Mouse (Mus musculus) lung, postnatal 36 days (tissue): ENCODE results near the gene Ugt1a10.

Experiments
- DNase-seq: peaks from one replicate; pipeline ENCODE4 v3.0.0; 2022; ENCODE audit warnings: mixed read lengths

Ugt1a10 gene

DNA sequence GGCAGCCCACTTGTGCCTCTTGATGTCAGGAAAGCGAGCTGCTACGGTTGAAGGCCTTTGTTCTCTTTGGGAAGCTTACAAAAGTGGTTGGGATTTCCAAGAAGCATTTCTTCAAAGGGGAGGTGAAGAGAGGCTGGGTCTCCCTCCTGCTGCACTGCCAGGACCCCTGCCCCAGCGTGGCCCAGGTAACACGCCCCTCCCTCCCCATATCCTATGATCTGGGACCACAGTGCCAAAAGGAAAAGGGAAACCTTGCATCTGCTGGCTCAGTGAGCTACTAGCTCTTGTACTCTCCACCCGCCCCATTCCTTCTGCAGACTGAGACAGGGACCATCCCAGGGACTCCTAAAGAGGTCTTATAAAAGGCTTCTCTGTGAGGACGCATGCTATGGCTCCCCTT is 202.5 kb downstream of the Ugt1a10 start:
- no peak for DNase-seq

DNA sequence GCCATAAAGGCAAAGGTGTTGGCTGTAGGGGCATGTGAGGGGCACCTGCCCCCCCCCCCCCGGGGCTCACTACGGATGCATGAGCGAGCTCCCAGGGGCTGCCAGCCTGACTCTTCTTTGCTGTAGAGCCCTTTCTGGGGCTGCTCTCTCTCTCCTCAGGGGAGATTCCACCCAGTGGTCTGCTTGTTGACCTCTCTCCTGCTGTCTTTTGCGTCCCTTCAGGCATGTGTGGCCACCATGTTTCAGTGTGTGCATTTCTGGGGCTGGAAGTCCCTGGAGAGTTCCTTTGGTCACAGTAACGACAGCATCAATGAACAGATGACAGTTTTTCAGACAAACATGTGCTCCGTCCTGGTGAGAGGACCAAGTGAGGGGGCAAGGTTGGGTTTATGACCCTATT is 203.2 kb downstream of the Ugt1a10 start:
- no peak for DNase-seq

DNA sequence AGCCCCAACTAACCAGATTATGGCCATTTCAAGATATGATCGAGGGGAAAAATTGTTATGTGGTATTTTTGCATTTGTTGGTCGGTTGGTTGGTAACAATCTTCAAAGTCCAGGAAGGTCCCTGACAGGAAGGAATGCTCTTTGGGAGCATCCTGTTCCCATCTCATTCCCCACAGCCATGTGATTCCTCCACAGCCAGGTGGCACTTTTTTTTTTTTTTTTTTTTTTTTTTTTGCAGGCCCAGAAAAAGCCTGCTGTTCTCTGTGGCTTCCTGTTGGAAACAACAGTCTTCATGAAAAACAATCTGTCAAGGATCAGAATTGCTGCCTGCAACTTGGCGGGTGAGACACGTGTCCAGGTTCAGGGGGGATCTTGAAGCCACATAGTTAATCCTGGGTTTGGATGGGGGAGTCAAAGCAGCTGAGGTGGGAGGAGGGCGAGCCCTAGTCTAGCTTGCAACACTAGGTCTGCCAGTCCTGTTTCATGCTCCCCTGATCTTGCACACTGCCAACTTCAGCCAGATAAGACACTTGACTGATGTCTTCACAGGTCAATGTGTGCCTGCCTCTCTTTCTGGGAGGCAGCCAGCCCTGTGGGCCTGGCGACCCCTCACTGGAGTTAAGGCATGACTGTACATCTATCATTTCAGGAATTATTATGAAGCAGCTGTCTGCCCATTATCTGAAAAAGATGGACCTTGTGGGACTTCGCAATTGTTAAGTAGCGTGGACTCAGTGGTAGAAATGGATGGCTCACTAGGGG is 203.9 kb downstream of the Ugt1a10 start:
- DNase-seq, result no peak

DNA sequence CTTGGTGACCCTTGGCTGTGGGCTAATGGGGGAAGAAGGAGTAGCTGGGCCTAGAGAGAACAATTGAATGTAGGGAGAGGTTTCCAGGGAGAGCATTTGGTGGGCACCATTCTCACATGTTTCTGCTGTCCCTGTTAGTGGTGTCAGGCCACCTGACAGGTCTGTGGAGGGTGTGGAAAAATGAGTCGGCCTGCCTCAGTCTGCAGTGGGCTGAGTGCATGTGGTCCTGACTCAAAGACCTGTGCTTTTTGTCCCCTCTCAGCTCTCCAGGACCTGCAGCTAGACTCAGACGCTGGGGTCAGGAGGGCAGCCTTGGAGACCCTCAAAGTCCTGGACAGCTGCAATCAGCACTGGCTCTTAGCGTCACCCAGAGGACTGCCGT is 204.4 kb downstream of the Ugt1a10 start:
- no peak for DNase-seq

GRCm38 (mm10) chr1:88260114-88260513 is 204.9 kb downstream of the Ugt1a10 start:
- no peak for DNase-seq

GRCm38 (mm10) chr1:88260604-88261377 is 205.6 kb downstream of the Ugt1a10 start:
- DNase-seq, result no peak

DNA sequence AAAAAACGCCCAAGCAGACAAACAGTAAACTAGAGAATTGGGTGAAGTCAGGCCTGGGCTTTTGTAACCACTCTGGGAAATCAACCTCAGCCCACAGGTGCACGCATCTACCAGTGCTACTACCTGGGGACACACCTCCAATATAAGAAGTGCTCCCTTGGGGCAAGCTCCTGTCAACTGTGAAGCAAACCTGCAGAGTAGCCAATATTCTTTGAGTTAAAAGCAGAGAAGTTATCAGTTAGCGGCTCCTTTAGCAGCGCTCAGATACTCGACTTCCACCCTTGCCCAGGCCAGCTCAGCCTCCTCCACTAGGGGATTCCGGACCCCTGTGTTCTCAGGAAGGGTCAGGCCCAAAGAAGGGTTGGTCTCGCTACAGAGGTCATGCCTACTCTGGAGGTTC is 206.5 kb downstream of the Ugt1a10 start:
- no peak for DNase-seq

- DNase-seq, result peak; percentile 63
Measured at GRCm38 (mm10) chr1:88262255-88262654, 207.1 kb downstream of the Ugt1a10 start.

- no peak for DNase-seq
Measured at GRCm38 (mm10) chr1:88262961-88263360, 207.8 kb downstream of the Ugt1a10 start.

- DNase-seq, result no peak
Measured at GRCm38 (mm10) chr1:88263778-88264177, 208.6 kb downstream of the Ugt1a10 start.

- no peak for DNase-seq
Measured at GRCm38 (mm10) chr1:88264237-88264868, 209.2 kb downstream of the Ugt1a10 start.

GRCm38 (mm10) chr1:88264869-88265240 is 209.7 kb downstream of the Ugt1a10 start:
- no peak for DNase-seq

DNA sequence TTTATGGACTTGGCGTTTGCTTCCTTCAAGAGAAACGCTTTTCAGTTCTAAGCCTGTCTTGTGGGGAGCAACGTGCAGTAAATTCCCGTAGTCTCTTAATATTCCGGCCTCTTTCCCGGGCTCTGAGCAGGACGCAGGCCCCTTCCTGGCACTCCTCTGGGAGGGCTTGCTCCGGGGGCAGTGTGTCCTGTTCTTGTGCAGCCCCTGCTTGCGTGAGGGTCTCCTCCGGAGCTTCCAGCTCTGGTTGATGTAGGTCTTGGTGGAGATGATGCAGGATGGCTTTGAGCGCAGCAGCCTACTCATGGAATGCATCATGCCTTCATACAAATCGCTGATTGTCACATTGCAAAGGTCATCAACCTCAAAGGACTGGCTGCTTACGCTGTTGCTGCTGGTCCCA is 210.9 kb downstream of the Ugt1a10 start:
- DNase-seq, result no peak

DNA sequence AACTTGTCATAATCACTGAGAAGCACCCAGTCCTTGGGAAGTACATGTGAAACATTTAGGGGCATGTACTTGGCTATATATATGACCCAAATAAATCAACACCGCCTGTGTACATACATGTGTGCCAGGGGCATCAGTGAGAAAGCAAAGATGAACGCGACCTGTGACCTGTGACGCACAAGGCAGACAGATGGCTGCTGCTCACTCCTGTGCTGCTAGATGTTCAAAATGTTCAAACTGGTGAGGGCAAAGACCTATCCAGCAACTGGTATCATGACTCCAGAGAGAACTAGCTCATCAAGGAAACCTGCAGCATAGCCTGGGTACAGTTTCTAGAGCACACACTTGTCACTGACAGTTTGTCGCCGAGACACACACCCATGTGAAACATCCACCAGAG is 212.3 kb downstream of the Ugt1a10 start:
- DNase-seq, result no peak

- no peak for DNase-seq
Measured at GRCm38 (mm10) chr1:88268070-88268469, 212.9 kb downstream of the Ugt1a10 start.
